Mouse (Mus musculus): ENCODE results near the gene Fa2h.

Fa2h gene

DNA sequence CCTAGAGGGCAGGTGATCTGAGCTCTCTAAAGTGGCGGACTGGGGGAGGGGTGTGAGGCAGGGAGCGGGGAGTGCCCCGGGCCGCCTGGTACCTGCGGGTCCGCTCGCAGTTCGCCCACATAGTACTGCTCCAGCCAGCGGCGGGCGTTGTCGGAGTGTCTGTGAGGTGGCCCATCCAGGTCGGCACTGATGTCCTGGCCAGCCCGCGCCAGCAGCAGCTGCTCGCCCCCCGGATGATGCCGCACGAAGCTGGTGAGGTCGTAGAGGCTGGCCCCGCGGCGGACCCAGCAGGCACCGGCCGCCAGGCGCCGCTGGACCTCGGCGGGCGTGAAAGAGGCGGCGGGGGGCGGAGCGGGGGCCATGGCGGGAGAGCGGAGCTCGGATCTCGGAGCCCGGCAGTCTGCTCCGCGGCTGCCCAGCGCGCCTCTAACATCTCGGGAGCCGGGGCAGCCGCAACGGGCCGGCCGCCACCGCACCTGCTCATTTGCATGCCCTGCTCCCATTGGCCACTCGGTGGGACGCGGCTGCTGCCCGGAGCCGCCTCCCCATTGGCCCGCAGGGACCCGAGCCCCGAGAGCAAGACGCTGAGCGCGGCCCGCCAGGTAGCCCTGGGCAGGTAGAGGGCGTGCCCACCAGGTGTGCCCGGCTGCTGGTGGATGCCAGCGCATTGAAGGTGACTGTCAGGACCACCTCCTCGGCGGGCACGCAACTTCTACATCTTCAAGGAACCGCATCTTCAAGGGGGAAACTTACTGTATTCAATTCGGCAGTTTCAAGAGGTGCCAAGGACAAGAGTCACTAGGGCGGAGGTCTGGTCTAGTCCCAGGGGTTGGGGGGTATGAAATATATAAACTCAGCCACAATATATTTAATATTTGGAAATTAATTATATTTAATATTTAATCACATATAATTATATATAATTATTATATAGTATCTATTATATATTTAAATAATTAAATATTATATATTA lies at the start of gene Fa2h:
TSS of gene Fa2h (minus strand) at position 434 of the 973 bp plus-strand sequence.
- DNase-seq (ENCODE audit: low spot score): peak; percentile 82

DNA sequence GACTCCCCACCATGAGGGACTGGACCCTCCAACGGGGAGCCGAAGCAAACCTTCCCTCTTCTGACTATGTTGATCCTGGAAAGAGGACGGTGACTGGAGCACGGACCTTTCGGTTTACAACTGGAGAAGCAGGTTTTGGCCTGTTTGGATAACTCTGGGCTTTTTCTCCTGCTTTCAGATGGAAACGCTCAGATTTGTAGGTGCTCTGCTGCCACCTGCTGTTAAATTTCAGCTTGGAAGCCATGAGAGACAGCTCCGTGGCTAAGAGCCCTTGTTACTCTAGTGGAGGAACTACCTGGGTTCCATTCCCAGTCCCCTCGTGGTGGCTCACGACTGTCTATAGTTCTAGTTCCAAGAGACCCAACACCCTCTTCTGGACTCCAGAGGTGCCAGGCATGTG lies 45.6 kb upstream of the Fa2h start:
- DNase-seq (ENCODE audit: low spot score): peak; percentile 84

DNA sequence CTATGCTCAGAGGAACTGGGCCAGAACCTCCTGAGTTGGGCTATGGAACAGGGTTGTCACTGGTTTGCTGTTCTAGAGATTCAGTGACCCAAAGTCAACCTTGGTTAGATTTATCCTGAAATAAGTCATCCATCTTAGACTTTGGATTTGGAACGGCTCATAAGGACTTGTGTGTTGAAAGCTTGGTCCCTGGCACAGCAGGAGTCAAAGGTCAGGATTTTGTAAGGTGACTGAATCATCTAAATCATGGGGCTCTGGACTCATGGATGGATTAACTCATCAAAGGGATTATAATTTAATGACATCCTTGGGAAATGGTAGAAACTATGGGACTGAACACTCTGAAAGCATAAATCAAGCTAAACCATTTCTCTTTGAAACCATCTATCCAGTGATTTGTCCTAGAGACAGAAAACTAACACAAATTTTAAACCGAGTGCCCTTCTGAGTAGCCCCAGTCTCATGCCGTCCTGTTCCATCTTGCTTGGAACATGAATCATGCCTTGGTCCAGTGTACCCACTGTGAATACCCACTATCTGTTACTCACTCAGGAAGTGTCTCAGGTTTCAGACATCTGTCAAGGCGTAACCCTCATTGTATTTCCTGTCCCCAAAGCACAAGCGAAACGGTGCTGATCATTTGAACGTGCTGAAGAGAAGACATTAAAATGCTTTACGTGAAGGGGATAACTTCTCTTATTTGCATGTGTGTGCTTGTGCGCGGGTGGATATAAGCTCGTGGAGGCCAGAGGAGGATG lies 41.6 kb upstream of the Fa2h start:
- DNase-seq (ENCODE audit: low spot score): no peak

DNA sequence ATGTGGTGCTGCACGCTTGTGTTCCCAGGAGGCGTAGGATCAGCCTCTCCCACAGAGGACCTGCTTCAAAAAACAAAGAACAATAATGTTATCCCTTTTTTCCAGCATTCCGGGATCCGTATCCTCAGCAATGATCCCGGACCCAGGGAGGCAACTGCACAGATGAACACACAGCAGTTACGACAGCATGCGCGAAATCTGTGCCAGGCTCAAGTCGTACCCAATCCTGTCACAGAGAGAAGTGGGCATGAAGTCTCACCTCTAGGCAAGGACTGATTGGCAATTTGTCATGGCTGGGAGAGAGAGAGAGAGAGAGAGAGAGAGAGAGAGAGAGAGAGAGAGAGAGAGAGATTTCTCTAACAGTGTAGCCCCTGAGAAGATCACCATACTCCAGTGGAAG lies 31.0 kb upstream of the Fa2h start:
- DNase-seq (ENCODE audit: low spot score): no peak

DNA sequence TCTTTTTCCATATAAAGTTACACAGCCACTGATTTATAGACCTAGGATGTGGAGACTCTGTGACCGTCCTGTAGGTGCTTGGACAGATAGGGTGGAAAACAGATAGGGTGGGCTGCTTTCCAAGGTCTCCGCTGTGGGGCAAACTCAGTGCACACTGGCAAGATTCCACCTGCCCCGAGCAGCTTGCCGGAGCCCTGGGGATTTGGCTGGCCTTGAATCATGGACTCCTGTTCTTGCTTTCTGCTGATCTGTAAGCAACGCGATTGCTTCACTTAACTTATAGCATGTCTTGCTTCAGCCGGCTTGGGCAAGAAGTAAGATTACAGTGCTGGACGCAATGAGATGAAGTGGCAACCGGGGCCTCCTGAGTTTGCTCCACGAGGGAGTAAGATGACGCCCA lies 30.6 kb upstream of the Fa2h start:
- DNase-seq (ENCODE audit: low spot score): no peak

DNA sequence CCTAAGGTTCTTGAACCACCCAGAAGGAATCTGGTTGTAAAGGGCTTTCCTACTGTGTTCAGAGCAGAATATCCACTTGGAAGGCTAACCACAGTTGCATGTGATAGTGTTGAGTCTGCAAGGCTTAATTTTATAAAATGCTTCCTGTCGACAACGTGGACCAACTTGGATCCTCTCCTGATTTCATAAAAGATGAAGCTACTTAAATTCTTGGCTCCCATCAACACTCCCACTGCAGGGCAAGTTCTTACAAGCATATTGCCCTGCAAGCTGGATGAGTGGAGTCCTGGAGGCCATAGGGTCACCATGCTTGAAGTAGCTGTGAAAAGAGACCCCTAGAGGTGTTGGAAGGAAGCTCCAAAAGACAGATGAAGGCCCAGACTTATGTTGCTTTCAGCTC lies 29.0 kb upstream of the Fa2h start:
- no peak for DNase-seq (ENCODE audit: low spot score)

DNA sequence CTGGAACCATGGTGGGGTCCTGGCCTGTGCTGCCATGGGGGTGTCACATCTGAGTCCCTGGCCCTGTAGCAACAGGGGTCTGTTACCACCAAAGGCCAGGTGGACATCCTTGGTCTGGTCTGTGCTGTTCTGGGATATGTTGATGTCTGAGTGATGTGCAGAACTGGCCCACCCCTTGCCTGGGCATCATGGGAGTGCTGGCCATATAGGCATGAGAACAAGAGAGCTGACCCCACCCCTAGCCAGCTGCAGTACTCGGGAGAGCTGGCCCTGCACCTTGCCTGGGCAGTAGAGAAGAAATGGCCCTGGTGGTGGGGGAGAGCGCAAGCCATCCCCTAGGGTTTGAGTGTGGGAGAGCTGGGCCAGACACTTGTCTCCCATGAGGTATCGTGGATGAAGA lies 25.5 kb upstream of the Fa2h start:
- no peak for DNase-seq (ENCODE audit: low spot score)

DNA sequence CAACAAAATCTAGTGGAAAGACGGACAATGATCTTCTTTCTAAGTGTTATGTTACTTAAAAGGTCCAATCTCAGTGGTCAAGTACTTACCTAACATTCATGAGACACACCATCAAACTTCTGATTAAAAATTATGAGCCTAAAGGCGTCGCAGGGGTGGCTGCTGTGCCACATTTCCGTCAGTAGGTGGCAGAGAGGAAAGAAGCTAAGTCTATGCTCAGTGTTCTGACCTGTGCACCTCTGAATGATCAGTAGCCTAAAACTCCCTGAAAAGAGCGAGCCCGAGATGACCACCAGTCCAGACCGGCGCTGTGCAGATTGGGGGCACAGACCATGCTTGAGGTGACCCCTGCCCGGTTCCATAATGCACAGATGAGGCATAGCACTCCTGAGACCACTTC lies 25.0 kb upstream of the Fa2h start:
- peak; percentile 66 for DNase-seq (ENCODE audit: low spot score)

DNA sequence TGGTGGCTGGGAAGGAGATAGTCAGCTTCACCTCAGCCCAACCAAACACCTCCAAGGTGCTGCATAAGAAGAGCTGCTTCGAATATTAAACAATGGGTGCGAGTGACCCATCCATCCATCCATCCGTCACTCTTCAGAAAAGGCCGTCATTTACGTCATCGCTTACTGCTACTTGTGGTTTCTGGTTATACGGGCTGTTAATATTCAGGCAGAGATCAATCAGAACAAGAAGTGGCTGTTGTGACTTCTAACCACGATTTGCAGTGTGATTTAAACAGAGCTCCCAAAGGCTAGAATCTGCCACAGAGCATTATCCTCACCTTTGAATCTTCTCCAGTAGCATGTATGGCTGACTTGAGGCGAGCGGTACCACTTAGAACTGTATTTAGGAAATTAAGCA lies 23.6 kb upstream of the Fa2h start:
- no peak for DNase-seq (ENCODE audit: low spot score)

DNA sequence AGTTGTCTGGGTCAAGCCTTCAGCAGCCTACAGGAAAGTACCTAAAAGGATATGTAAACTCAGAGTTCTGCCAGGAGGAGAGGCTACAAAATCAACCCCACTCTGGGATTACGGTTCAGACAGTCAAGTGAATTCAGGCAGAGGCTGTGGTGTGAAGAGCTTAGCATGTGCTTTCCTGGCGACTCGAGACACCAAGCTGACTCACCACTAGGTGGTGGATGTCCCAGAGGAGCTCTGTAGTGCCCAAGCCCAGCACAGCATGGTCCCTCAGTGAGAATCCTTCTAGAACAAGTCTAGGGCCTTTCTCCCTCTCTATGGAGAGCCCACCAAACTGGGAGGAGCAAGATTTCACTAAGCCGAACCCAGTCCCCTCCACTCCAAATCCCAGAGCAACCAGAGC lies 9.8 kb upstream of the Fa2h start:
- DNase-seq (ENCODE audit: low spot score): peak; percentile 39

DNA sequence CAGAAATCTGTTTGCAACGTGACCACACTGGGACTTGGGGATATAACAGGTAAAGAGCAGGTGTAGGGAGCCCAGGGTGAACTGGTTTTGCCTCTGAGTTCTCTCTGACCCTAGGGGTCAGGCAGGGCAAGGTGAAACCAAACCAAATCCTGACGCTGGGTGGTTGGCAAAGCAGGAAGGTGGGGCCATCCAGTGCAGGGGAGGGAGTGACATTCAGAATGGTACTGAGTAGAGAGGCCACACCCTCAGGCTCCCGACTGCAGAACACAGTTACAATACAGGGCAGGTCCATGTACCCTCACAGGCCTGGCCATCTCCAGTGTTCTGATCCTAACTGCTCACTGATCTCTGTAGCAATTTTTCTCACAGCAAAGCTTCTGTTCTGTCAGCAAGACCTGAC lies 2.4 kb downstream of the Fa2h start:
- DNase-seq (ENCODE audit: low spot score): no peak

DNA sequence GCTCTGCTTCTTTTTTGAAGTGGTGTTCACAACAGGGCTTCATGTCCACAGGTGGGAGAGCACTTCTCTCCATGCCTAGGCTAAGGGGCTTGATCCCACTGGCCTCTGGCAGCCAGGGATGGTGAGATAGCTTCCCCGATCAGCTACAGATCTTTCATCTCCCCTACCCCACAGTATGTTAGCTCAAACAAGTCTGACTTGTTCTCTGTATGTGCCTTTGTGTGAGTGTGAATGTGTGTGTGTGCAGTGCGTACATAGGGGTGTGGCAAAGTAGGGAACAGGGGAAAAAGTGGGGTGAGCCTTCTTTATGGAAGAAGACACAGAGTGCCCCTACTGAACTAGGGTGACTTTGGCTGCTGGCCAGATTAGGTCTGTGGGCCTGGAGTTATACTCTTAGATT lies 2.8 kb downstream of the Fa2h start:
- DNase-seq (ENCODE audit: low spot score): no peak

DNA sequence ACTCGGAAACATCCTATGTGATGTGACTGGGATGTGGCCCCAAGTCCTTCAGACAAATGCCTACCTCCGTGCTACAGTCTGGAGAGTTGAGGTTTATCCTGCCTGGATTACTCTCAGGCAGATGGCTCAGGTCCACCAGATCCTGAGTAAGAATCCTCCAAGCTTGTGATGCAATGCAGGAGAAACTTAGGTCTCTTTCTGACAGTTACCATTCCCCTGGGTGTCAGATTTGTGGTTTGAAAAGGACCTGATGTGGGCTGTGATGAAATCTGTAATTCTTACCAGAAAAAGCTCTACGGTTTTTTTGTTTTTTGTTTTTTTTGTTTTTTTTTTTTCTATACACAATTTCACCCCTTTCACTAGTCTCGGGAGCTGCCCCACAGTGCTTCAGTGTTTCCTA lies 4.0 kb downstream of the Fa2h start:
- no peak for DNase-seq (ENCODE audit: low spot score)

DNA sequence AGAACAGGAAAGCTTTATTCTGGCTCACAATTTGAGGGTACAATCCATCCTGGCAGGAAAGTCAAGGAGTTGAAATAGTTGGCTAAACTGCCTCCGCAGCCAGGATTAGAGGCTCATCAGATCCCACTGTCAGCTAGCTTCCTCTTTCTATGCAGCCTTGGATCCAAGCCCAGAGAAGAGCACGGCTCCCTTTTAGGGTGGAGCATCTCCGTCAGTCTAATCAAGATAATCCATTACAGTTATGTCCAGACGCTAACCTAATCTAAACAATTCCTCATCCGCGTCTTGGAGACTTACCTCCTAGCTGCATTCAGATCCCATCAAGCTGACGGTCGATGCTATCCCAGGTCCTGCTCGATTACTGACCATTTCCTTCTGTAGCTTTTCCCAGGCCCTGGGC lies 7.7 kb downstream of the Fa2h start:
- no peak for DNase-seq (ENCODE audit: low spot score)

DNA sequence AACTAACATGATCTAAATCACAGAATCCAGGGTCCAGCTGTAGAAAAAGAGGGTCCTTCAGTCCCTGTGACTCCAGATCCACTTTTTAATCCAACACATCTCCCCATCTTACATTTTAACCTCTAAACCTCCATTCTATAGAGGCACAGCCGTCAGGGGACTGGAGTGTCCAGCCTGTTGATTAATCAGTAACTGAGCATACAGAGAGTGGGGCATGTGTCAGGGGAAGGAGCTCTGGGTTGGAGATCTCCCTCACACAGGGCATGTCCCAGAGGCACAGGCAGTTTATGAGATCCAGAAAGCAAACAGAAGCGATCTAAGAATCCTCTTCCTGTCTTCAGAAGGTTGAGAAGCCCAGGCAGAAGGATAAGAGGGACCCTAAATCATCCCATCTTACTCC lies 9.0 kb downstream of the Fa2h start:
- no peak for DNase-seq (ENCODE audit: low spot score)

DNA sequence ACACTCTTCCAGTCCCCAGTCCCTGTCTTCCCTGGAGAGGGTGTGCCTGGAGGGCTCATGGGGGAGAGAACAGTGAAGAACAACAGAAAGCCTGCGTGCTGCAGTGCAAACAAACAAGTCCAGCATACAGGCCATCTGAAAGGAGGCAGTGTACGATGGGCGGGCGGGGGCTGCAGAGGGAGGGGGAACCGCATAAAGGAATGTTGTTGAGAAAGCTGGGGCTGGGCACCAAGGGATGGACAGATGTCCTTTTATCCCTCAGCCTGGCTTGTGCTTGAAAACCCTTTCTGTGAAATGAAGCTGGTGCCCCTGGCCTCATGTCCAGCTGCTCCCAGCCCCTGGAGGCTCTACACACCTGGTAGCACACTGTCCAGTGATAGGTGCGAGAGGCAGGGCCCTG lies 18.4 kb downstream of the Fa2h start:
- DNase-seq (ENCODE audit: low spot score): no peak

DNA sequence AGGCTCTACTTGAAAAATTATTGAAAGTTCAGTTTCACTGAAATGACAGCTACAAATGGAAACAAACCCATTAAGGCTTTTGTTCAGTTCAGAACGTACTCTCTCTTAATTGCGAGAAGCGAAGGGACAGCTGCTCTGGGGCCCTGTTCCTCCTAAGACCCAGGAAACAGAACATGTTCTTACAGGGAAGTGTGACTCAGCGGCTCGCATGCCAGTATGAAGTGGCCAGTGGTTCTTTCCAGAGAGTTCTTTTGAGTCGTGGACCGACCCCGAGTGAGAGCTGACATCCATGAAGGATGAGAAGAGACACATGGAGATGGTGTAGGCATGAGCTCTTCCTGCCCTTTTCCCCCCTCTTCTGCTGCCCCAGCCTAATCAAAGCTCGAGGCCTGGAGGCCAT lies 23.9 kb downstream of the Fa2h start:
- DNase-seq (ENCODE audit: low spot score): no peak

DNA sequence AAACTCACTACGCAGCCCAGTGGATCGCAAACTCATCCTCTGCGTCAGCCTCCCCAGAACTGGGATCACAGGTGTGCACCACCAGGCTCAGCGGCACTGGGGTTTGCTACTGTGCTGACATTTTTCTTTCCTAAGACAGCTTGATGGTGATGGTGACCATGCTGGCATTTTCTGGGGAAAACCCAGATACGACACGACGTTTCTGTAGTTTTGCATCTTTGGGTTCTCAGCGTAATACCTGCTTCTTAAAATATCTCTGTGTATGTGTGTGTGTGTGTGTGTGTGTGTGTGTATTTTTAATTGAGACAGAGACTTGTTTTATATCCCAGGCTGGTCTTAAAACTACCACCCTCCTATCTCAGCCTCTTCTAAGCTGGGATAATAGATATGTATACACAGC lies 26.3 kb downstream of the Fa2h start:
- DNase-seq (ENCODE audit: low spot score): no peak

DNA sequence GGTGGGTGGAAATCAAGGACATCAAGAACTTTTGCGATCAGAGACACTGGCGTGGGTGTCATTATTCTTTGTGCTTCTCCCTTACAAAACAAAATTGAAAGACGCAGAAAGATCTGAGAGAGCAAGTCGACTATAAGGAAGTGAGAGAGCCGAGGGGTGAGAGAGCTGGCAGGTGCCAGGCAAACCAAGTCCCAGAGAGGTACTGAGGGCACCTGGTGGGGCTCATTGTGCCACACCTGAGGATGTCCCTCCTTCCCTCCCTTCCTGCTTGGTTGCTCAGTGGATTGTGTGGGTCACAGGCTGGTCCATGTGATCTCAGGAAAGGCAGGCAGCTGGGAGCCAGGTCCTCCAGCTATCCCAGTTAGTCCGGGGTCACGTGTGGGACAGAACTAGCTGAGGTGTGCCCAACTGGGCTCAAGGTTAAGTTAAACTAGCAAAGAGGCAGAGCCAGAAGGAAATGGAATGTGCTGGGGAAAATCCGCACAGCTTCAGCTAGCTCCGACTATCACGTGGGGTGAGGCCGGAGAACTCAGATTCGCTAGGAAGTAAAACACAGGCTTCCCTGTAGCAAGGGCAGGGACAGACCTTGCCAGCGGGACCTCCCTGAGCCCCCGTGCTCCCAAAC lies 26.9 kb downstream of the Fa2h start:
- no peak for DNase-seq (ENCODE audit: low spot score)

DNA sequence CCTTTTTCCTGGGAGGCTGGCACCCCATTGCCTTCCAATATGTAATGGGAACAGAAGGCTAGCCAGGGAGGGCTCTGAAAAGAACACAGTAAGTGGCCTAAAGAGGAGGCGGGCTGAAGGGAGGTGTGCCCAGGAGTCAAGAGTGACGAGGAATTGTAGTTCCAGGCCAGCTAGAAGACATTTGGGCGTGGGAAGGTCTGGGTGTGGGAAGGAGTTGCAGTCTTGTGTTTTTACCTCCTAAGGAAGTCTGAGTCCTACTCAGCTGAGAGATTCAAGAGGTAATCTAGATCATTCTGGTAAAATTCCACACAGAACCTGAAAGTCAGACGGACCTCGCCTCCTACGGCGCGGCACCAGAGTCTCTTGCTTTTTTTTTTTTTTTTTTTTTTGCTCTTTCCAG lies 30.1 kb downstream of the Fa2h start:
- no peak for DNase-seq (ENCODE audit: low spot score)

DNA sequence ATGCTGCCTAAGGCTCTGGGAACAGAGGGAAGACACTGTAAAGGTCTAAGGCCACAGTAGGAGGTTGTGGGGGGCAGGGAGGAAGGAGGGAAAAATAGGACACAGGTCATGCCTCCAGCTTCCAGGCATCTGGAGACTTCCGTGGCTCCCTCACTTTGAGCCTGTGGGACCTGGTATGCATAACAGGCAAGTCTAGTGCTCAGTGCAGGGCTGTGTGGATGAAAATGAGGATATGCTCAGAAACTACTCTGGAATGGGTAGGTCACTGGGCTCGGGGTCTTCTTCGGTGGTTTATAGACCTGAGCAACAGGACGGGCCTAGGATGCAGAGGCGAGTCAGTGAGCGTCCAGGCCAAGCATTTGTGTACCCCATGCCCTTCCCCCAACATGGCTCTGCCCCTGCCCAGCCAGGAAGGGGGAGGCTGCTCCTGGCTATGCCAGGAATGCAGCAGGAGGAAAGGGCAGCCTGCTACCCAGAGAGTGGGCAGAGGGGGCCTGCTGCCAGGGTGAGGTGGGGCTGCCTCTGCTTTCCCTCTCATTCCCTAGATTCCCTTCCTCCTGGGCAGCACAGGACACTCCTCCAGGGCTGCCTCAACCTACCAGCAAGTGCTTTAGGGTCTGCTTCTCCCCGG lies 32.9 kb downstream of the Fa2h start:
- no peak for DNase-seq (ENCODE audit: low spot score)

DNA sequence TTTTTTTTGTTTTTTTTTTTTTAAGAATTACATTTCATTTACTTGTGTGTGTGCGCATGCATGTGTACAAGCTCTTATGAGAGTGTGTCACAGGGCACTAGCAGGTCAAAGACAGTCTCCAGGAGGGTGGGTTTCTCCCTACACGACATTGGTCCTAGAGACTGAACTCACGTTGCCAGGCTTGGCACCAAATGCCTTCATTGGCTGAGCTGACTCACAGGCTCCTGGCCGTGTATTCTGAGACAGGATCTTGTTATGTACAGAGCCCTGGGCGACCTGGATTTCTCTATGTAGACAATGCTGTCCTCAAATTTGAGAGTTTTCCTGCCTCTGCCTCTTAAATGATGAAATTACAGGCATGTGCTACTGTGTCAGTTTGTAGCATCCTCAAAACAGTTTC lies 33.7 kb downstream of the Fa2h start:
- DNase-seq (ENCODE audit: low spot score): no peak

All from retina, embryonic 14.5 days (tissue).